Mouse (Mus musculus): ENCODE measurements at regions not wholly inside any gene's neighbourhood (a gene's known extent, or its start where the extent isn't known, plus 50 kb on each side); places are given as distances from the start of the nearest gene placed in this dataset.
A peak's percentile ranks its signal among the peaks of the same experiment; 100 is the strongest.

GRCm38 (mm10) chr16:76224901-76225586 is 148.6 kb downstream of the Nrip1 start:
- WGBS = 15% methylated on average over 9 of the region's 9 CpGs
- H3K27ac ChIP-seq (ENCODE audit: insufficient read depth, low read depth, low read length) = peak overlapping the region; percentile 86
- H3K4me1 ChIP-seq (ENCODE audit: control insufficient read depth, insufficient read depth, low read length) = peaks cover 28% of the 10 kb centered on the region; the same call in 1 of the 2 replicates
- no peak for TF ChIP-seq POLR2A (IDR thresholded peaks at IDR 0.05; ENCODE audit: low read depth, low read length)
- TF ChIP-seq CTCF (conservative IDR thresholded peaks at IDR 0.05; ENCODE audit: insufficient read depth, insufficient read length, low read depth, low read length) = no peak
- no peak overlapping the region for H3K4me3 ChIP-seq (ENCODE audit: insufficient read depth, low read depth, low read length)
- H3K36me3 ChIP-seq (ENCODE audit: control insufficient read depth, insufficient read depth, low read length) = no peaks in the 10 kb centered on the region
- no peaks in the 10 kb centered on the region for H3K27me3 ChIP-seq (replicated peaks; ENCODE audit: control insufficient read depth, insufficient read depth, low read length)
- DNase-seq = peak; percentile 94

GRCm38 (mm10) chr16:76223716-76224115 is 149.9 kb downstream of the Nrip1 start:
- H3K27me3 ChIP-seq (replicated peaks; ENCODE audit: control insufficient read depth, insufficient read depth, low read length) = no peaks in the 10 kb centered on the region
- DNase-seq = no peak
- peaks cover 28% of the 10 kb centered on the region; the same call in 1 of the 2 replicates for H3K4me1 ChIP-seq (ENCODE audit: control insufficient read depth, insufficient read depth, low read length)
- H3K4me3 ChIP-seq (ENCODE audit: insufficient read depth, low read depth, low read length) = no peak overlapping the region
- no peak for TF ChIP-seq CTCF (conservative IDR thresholded peaks at IDR 0.05; ENCODE audit: insufficient read depth, insufficient read length, low read depth, low read length)
- no peak for TF ChIP-seq POLR2A (IDR thresholded peaks at IDR 0.05; ENCODE audit: low read depth, low read length)
- no peaks in the 10 kb centered on the region for H3K36me3 ChIP-seq (ENCODE audit: control insufficient read depth, insufficient read depth, low read length)
- H3K27ac ChIP-seq (ENCODE audit: insufficient read depth, low read depth, low read length) = no peak overlapping the region
- WGBS = 69% methylated on average over 4 of the region's 4 CpGs

- no peak for TF ChIP-seq CTCF (conservative IDR thresholded peaks at IDR 0.05; ENCODE audit: insufficient read depth, insufficient read length, low read depth, low read length)
- no peak for TF ChIP-seq POLR2A (IDR thresholded peaks at IDR 0.05; ENCODE audit: low read depth, low read length)
- H3K4me1 ChIP-seq (ENCODE audit: control insufficient read depth, insufficient read depth, low read length) = peaks cover 25% of the 10 kb centered on the region; the same call in 1 of the 2 replicates
- DNase-seq = peak; percentile 78
- no peaks in the 10 kb centered on the region for H3K36me3 ChIP-seq (ENCODE audit: control insufficient read depth, insufficient read depth, low read length)
- H3K4me3 ChIP-seq (ENCODE audit: insufficient read depth, low read depth, low read length) = no peak overlapping the region
- no peak overlapping the region for H3K27ac ChIP-seq (ENCODE audit: insufficient read depth, low read depth, low read length)
- H3K27me3 ChIP-seq (replicated peaks; ENCODE audit: control insufficient read depth, insufficient read depth, low read length) = no peaks in the 10 kb centered on the region
- 65% methylated on average over 5 of the region's 5 CpGs for WGBS
These were observed 150.7 kb downstream of the Nrip1 start for GRCm38 (mm10) chr16:76222960-76223359.

GRCm38 (mm10) chr16:76220466-76220865 is 153.2 kb downstream of the Nrip1 start:
- TF ChIP-seq POLR2A (IDR thresholded peaks at IDR 0.05; ENCODE audit: low read depth, low read length) (no peak), CTCF (conservative IDR thresholded peaks at IDR 0.05; ENCODE audit: insufficient read depth, insufficient read length, low read depth, low read length) (no peak)
- DNase-seq = no peak
- WGBS = 52% methylated on average over 3 of the region's 3 CpGs
- Histone ChIP-seq H3K27me3 (replicated peaks; ENCODE audit: control insufficient read depth, insufficient read depth, low read length) (no peaks in the 10 kb centered on the region), H3K4me1 (ENCODE audit: control insufficient read depth, insufficient read depth, low read length) (peaks cover 22% of the 10 kb centered on the region; the same call in 1 of the 2 replicates), H3K27ac (ENCODE audit: insufficient read depth, low read depth, low read length) (no peak overlapping the region), H3K36me3 (ENCODE audit: control insufficient read depth, insufficient read depth, low read length) (no peaks in the 10 kb centered on the region), H3K4me3 (ENCODE audit: insufficient read depth, low read depth, low read length) (no peak overlapping the region)

DNA sequence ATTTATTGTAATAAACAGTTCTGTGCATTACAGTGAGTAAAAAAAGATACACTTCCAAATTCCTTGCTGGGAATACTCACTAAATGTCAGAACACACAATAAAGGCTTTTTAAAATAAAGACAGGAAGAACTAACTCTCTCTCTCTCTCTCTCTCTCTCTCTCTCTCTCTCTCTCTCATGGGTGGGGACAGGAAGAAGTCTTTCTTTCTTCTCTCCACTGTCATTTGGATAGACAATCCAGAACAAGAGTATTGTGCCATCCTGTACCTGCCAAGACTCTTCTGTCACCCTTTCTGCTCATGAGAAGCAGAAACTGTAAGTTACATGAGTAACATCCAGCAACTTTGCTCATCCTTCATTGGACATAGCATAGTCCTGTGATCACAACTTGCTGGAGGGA is 154.4 kb downstream of the Nrip1 start:
- no peak overlapping the region for H3K27ac ChIP-seq (ENCODE audit: insufficient read depth, low read depth, low read length)
- TF ChIP-seq CTCF (conservative IDR thresholded peaks at IDR 0.05; ENCODE audit: insufficient read depth, insufficient read length, low read depth, low read length) (no peak), POLR2A (IDR thresholded peaks at IDR 0.05; ENCODE audit: low read depth, low read length) (no peak)
- H3K4me3 ChIP-seq (ENCODE audit: insufficient read depth, low read depth, low read length) = no peak overlapping the region
- no peaks in the 10 kb centered on the region for H3K27me3 ChIP-seq (replicated peaks; ENCODE audit: control insufficient read depth, insufficient read depth, low read length)
- peaks cover 16% of the 10 kb centered on the region; the same call in 1 of the 2 replicates for H3K4me1 ChIP-seq (ENCODE audit: control insufficient read depth, insufficient read depth, low read length)
- no peaks in the 10 kb centered on the region for H3K36me3 ChIP-seq (ENCODE audit: control insufficient read depth, insufficient read depth, low read length)
- no peak for DNase-seq

DNA sequence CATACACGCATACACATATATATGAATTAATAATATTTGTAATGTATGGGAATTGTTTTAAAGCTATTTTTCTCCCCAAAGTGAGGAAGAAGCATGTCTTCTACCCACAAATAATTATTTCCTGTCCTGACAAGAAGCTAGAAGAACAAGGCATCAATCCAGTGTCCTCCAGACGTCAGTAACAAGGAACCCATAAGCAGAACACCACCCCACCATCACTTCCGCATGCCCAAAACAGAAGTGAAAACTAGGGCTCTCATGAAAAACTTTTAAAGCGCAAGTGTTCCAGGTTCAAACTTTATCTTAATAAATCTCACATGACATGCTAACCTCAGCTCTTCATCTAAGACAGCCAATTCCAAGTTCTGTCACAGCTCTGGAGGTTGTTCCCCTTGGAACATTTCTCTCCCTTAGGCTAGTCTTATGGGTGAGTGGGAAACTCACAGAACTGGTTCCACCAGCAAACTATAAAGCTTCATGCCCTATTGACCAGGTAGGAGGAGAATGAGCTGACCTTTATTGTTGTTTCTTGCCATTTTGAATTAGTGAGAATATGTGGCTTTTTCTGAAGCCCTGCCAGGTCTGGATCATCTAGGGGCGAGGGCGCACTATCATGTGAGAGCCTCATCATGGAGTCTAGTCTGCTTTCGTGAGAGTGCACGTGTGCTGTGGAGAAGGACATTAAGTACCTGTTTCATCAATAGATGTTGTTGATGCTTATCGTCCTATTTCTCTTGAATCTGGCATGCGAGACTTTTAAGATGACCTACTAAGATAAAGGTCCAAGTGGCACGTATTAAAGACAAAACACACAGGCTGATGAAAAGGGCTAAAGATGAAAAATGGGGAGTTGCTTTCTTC is 155.1 kb downstream of the Nrip1 start:
- peaks cover 10% of the 10 kb centered on the region; the same call in 1 of the 2 replicates for H3K4me1 ChIP-seq (ENCODE audit: control insufficient read depth, insufficient read depth, low read length)
- 71% methylated on average over 11 of the region's 11 CpGs for WGBS
- H3K4me3 ChIP-seq (ENCODE audit: insufficient read depth, low read depth, low read length) = no peak overlapping the region
- peak; percentile 38 for DNase-seq
- H3K27me3 ChIP-seq (replicated peaks; ENCODE audit: control insufficient read depth, insufficient read depth, low read length) = no peaks in the 10 kb centered on the region
- H3K36me3 ChIP-seq (ENCODE audit: control insufficient read depth, insufficient read depth, low read length) = no peaks in the 10 kb centered on the region
- TF ChIP-seq POLR2A (IDR thresholded peaks at IDR 0.05; ENCODE audit: low read depth, low read length) (no peak), CTCF (conservative IDR thresholded peaks at IDR 0.05; ENCODE audit: insufficient read depth, insufficient read length, low read depth, low read length) (no peak)
- H3K27ac ChIP-seq (ENCODE audit: insufficient read depth, low read depth, low read length) = no peak overlapping the region

GRCm38 (mm10) chr16:76216184-76216583 is 157.4 kb downstream of the Nrip1 start:
- WGBS = 22% methylated on average over 8 of the region's 9 CpGs
- DNase-seq = no peak
- TF ChIP-seq POLR2A (IDR thresholded peaks at IDR 0.05; ENCODE audit: low read depth, low read length) (no peak), CTCF (conservative IDR thresholded peaks at IDR 0.05; ENCODE audit: insufficient read depth, insufficient read length, low read depth, low read length) (no peak)
- peaks cover 4% of the 10 kb centered on the region; the same call in 1 of the 2 replicates for H3K4me1 ChIP-seq (ENCODE audit: control insufficient read depth, insufficient read depth, low read length)
- H3K36me3 ChIP-seq (ENCODE audit: control insufficient read depth, insufficient read depth, low read length) = no peaks in the 10 kb centered on the region
- H3K27me3 ChIP-seq (replicated peaks; ENCODE audit: control insufficient read depth, insufficient read depth, low read length) = no peaks in the 10 kb centered on the region
- H3K27ac ChIP-seq (ENCODE audit: insufficient read depth, low read depth, low read length) = no peak overlapping the region
- H3K4me3 ChIP-seq (ENCODE audit: insufficient read depth, low read depth, low read length) = no peak overlapping the region
